Mouse (Mus musculus): ENCODE measurements at regions not wholly inside any gene's neighbourhood (a gene's known extent, or its start where the extent isn't known, plus 50 kb on each side); places are given as distances from the start of the nearest gene placed in this dataset.

- no peak for DNase-seq
These were observed 290.6 kb upstream of the 4931429L15Rik start for GRCm38 (mm10) chr9:46610101-46611005.

DNA sequence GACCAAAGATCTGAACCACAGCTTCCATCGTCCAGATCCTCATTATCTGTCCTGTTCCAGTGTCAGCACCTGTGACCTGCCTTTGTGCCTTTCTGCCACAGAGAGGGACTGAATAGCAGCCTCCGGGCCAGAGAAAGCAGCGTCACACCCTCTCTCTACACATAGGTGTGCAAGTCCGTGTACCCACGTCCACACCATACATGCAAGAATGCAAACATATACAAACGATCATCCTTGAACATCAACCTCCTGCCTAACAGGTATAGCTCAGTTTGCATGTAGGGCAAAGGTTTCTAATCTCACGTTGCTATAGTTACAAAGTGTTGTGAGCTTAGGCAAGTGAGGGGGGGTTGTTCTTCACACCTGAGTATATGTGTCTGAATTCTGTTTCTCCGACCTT lies 288.9 kb upstream of the 4931429L15Rik start:
- DNase-seq = no peak

- DNase-seq = no peak
These were observed 281.0 kb upstream of the 4931429L15Rik start for GRCm38 (mm10) chr9:46600803-46601202.

DNA sequence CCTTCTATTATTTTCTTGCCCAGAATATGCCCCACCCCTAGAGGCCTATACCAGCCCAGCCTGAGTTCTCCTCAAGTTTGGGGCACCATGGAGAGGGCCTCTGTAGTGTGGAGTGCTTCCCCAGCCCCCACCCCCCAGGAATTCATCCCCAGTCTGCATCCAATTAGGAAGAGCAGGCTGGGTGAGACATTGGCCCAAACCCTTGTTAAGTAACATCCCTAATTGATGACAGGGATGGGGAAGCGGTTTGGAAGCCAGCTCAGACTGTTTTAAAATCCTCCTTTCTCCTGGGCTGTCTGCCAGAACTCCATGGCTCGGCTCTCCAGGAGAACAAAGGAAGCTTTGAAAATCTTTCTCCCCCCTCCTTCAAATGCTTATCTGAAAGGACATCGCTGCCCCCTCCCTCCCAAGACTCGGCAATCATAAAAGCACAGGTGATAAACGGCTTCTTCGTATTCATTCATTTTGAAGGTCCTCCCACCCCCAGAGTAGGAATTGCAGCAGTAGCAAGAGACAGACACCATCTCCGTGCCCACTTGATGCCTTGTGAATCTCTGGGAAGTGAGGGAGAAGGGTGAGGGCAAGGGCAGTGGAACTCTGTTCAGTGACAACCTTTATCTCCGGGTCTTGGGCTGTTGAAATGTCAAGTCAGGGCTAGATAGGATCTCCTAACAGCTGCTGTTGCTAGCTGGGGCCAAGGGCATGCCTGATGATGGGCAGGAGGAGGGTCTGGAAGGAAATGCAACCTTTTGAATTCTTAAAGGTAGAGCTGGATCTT lies 280.3 kb upstream of the 4931429L15Rik start:
- DNase-seq = peak in 1 of 2 experiments; percentile 26

GRCm38 (mm10) chr9:46598518-46598917 lies 278.7 kb upstream of the 4931429L15Rik start:
- DNase-seq = no peak

DNA sequence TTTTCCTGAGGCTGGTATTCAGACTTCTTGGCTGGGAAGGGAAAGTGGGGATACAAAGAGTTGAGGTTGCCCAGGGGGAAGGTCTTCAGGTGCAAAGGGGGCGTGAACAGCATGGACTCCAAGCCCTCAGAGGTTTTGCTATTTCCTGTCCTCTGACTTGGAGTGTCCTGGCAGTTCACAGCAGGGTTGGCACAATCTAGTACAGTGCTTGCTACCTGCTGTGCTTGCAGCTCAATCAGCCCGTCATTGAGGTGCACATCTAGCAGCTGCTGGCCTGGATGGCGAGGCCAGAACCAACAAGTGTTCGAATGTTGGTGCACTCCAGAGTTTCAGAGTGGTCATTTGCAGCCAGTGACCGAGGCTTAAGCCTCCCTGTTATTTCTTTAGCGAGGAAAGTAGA lies 273.7 kb upstream of the 4931429L15Rik start:
- DNase-seq = no peak

DNA sequence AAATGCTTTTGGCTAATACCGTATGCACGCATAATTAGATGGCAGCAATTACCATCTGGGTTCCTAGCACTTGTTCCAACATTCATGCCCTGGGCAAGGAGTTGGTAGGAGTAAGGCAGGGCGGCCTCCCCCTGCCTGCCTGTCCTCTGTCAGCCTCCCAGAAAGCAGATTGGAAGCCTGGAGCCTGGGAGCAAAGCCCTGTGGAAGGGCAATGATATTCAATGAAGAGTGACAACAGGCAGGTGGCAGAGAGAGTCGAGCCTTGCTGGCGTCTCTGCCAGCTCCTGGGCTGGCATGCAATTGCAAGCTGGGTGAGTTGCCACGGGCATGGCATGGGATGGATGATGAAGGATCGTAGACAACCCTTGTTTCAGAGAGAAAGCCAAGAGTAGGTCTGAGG lies 273.1 kb upstream of the 4931429L15Rik start:
- no peak for DNase-seq

DNA sequence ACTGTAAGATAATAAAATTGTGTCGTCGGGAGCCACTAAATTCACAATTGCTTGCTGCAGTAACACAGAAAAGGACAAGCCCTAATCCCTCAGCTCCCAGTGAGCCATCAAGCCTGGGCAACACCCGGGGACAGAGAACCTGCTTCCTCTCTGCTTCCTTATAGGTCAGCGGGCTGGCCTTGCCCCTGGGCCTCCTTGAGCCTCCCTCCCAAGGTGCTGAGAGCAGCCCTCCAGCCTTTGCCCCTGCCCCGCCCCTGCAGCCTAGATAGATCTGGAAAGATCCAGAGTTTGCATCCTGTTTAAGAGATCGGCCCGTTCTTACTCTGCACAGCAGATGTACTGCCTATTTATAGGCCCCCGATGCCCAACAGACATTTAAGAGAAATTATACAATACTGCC lies 267.0 kb upstream of the 4931429L15Rik start:
- no peak for DNase-seq

DNA sequence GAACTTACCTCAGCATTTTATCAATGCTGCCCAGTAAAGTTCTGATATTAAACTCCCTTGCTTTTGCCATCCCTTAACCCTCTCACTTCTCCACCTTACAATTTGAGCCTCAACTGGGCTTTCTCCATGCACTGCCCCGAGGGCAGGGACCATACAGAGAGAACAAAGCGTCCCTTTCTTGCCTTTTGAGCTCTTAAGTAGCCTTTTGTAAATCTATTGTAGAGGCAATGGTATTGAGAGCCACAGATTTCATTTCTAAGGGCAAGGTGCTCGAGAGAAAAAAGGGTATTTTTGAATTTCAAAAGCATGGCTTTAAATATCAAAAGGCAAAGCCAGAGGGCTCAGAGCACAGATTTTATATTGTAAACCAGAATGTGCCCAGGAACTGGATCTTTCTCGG lies 262.1 kb upstream of the 4931429L15Rik start:
- DNase-seq = no peak

GRCm38 (mm10) chr9:46562301-46562700 lies 242.5 kb upstream of the 4931429L15Rik start:
- DNase-seq = no peak

DNA sequence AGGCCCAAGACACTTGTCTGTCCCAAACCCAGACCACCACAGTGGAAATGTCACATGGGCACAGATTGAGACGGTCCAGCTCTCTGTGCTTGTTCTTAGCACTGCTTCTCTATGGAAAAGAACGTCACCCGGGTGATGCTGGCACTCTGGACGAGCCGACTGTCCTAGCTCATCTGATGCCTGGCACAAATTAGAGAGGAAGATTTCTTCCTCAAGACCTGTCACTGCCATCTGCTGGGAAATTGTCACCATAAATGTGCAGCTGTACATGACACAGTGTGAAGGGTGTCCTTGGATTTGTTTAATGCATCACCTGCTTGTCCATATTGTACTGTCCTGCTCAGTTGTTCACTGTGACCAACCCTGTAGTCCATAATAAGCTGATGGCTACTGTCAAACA lies 238.7 kb upstream of the 4931429L15Rik start:
- DNase-seq = no peak

GRCm38 (mm10) chr9:46557781-46558180 lies 238.0 kb upstream of the 4931429L15Rik start:
- no peak for DNase-seq

- DNase-seq = no peak
These were observed 235.4 kb upstream of the 4931429L15Rik start for GRCm38 (mm10) chr9:46555156-46555555.

GRCm38 (mm10) chr9:46554586-46555152 lies 234.9 kb upstream of the 4931429L15Rik start:
- DNase-seq = no peak

GRCm38 (mm10) chr9:46549416-46549815 lies 229.6 kb upstream of the 4931429L15Rik start:
- DNase-seq = peak in 1 of 2 experiments; percentile 7

DNA sequence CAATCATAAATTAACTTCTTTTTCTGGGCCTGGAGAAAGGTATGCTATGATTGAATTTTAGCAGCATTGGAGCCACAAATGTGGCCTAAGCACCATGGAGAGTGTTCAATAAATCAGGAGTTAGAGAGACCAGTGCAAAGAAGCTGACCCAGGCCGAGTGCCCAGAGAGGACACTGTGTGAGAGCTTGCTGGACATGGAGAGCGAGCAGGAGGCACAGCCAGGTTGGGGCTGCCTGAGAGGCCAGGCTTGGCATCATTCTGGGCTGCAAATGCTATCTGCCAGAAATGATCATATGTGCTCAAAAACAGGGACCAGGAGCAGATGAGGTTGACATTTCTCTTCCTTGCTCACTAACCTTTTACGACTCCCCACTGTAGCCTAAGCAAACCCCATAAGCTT lies 224.5 kb upstream of the 4931429L15Rik start:
- DNase-seq = no peak

GRCm38 (mm10) chr9:46541001-46541400 lies 221.2 kb upstream of the 4931429L15Rik start:
- no peak for DNase-seq

GRCm38 (mm10) chr9:46538616-46539015 lies 218.8 kb upstream of the 4931429L15Rik start:
- no peak for DNase-seq

DNA sequence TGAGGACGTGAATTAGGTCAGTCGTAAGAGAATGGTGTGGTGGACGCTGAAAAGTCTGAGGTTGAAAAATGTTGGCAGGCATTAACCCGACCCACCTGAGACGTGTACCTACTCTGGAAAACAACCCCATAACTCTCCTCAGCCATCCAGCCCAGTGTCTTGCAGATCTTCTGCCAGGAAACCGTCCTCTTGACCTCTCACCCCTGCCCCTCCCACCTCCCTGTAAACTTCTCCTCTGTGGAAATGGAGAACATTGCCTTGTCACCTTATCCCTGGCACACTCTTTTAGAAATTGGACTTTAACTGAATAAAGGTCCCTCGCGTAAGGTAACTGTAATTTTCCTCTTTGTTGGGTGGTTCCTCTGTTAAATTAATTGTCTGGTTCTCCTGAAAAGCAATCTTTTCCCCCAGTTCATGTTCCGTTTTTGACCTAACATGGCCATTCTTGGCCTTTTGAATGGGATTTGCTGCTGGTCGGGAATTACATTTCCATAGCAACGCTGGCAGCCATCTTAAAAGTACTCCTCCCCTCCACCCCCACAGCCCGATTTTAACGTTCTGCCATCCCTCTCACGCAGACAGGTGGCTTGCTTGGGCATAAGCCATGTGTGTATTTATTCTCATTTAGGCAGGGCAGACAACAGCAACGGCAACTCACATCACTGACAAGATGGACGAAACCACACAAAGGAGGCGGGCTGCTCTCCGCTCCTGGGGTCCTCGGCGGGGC lies 196.8 kb upstream of the 4931429L15Rik start:
- no peak for DNase-seq

GRCm38 (mm10) chr9:46512276-46513051 lies 192.7 kb upstream of the 4931429L15Rik start:
- DNase-seq = no peak

- no peak for DNase-seq
These were observed 191.5 kb upstream of the 4931429L15Rik start for GRCm38 (mm10) chr9:46511307-46511706.

- no peak for DNase-seq
These were observed 190.1 kb upstream of the 4931429L15Rik start for GRCm38 (mm10) chr9:46509896-46510295.
